Mouse (Mus musculus): ENCODE measurements around the gene Gprc5d. TPM values are rescaled to one million over a fixed set of nuclear protein-coding genes. Genes with fewer than 3 reads are reported as not detected.

Gprc5d gene
- polyA plus RNA-seq, 1 experiment from 2014 or later: 0.25 TPM

GRCm38 (mm10) chr6:135074405-135074947, 43.6 kb downstream of the Gprc5d start:
- H3K4me3 ChIP-seq (ENCODE audit: low read depth, low read length): no peak overlapping the region
- H3K27ac ChIP-seq (ENCODE audit: low read depth, low read length): no peak overlapping the region
- no peaks in the 10 kb centered on the region for H3K36me3 ChIP-seq (ENCODE audit: control insufficient read depth, insufficient read depth, low read length)
- ATAC-seq (replicated peaks; ENCODE audit: low FRiP score): no peak
- H3K9ac ChIP-seq (ENCODE audit: low read depth, low read length): no peak overlapping the region
- no peaks in the 10 kb centered on the region for H3K27me3 ChIP-seq (replicated peaks; ENCODE audit: control insufficient read depth, insufficient read depth, low read length)
- H3K4me2 ChIP-seq: no peak overlapping the region
- H3K9me3 ChIP-seq (ENCODE audit: control insufficient read depth, low read length): no peaks in the 10 kb centered on the region
- 42% methylated on average over 6 of the region's 6 CpGs for WGBS
- no peaks in the 10 kb centered on the region for H3K4me1 ChIP-seq (replicated peaks; ENCODE audit: control insufficient read depth, insufficient read depth, low read length)
- DNase-seq (ENCODE audit: low spot score): no peak

DNA sequence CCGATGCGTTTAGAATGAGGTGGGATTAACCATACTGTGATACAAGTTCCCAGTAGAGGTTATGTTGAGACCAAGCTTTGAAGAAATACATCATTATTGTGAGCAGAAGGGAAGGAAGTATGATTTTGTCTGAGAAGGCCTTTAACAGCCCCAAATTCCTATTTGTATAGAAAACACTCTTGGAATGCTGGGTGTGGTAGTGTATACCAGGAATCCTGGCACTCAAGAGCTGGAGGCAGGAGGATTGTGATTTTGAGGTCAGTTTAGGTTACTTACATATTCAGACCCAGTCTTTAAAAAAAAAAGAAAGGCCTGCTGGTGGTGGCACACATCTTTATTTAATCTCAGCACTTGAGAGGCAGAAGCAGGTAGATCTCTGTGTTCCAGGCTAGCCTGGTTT, 47.7 kb downstream of the Gprc5d start:
- 83% methylated on average over 2 of the region's 2 CpGs for whole genome bisulfite sequencing
- Histone ChIP-seq H3K9ac (ENCODE audit: low read depth, low read length) (no peak overlapping the region), H3K27ac (ENCODE audit: low read depth, low read length) (no peak overlapping the region), H3K9me3 (ENCODE audit: control insufficient read depth, low read length) (no peaks in the 10 kb centered on the region), H3K27me3 (replicated peaks; ENCODE audit: control insufficient read depth, insufficient read depth, low read length) (0 out of 2 replicates have a peak, but pooled peaks cover 3% of the 10 kb centered on the region), H3K36me3 (ENCODE audit: control insufficient read depth, insufficient read depth, low read length) (no peaks in the 10 kb centered on the region), H3K4me3 (ENCODE audit: low read depth, low read length) (no peak overlapping the region), H3K4me1 (replicated peaks; ENCODE audit: control insufficient read depth, insufficient read depth, low read length) (peaks cover 7% of the 10 kb centered on the region; the same call in 1 of the 2 replicates), H3K4me2 (no peak overlapping the region)
- DNase-seq (ENCODE audit: low spot score) (no peak), ATAC-seq (replicated peaks; ENCODE audit: low FRiP score) (no peak)

- Histone ChIP-seq H3K4me2 (no peak overlapping the region), H3K4me1 (replicated peaks; ENCODE audit: control insufficient read depth, insufficient read depth, low read length) (peaks cover 12% of the 10 kb centered on the region), H3K27me3 (replicated peaks; ENCODE audit: control insufficient read depth, insufficient read depth, low read length) (peaks cover 5% of the 10 kb centered on the region; the same call in 1 of the 2 replicates), H3K9ac (ENCODE audit: low read depth, low read length) (no peak overlapping the region), H3K27ac (ENCODE audit: low read depth, low read length) (no peak overlapping the region), H3K36me3 (ENCODE audit: control insufficient read depth, insufficient read depth, low read length) (no peaks in the 10 kb centered on the region), H3K9me3 (ENCODE audit: control insufficient read depth, low read length) (no peaks in the 10 kb centered on the region), H3K4me3 (ENCODE audit: low read depth, low read length) (no peak overlapping the region)
- ATAC-seq (replicated peaks; ENCODE audit: low FRiP score): no peak
- WGBS: 69% methylated on average over 6 of the region's 6 CpGs
- DNase-seq (ENCODE audit: low spot score): no peak
Measured at GRCm38 (mm10) chr6:135069856-135070255, 48.2 kb downstream of the Gprc5d start.

DNA sequence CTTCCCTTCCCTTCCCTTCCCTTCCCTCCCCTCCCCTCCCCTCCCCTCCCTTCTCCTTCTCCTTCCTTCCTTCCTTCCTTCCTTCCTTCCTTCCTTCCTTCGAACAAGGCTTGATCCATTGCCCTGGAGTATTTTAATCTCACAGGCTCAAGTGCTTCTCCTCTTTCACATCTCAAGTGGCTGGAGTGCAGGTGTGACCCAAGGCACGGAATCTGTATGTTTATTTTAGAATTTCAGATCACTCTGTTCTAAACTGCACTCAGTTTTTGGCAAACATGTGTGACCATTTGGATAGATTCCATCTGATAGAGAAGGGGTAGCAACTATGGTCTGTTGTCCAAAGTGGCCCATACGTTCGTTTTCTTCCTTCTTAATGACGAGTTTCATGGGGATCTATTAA, 49.9 kb downstream of the Gprc5d start:
- Histone ChIP-seq H3K4me3 (ENCODE audit: low read depth, low read length) (no peak overlapping the region), H3K36me3 (ENCODE audit: control insufficient read depth, insufficient read depth, low read length) (no peaks in the 10 kb centered on the region), H3K9me3 (ENCODE audit: control insufficient read depth, low read length) (no peaks in the 10 kb centered on the region), H3K4me2 (no peak overlapping the region), H3K27me3 (replicated peaks; ENCODE audit: control insufficient read depth, insufficient read depth, low read length) (peaks cover 6% of the 10 kb centered on the region; the same call in 1 of the 2 replicates), H3K27ac (ENCODE audit: low read depth, low read length) (no peak overlapping the region), H3K9ac (ENCODE audit: low read depth, low read length) (no peak overlapping the region), H3K4me1 (replicated peaks; ENCODE audit: control insufficient read depth, insufficient read depth, low read length) (peaks cover 13% of the 10 kb centered on the region)
- WGBS: 90% methylated on average over 4 of the region's 5 CpGs
- no peak for DNase-seq (ENCODE audit: low spot score)
- ATAC-seq (replicated peaks; ENCODE audit: low FRiP score): no peak

GRCm38 (mm10) chr6:135066795-135067445, 51.2 kb downstream of the Gprc5d start:
- H3K27ac ChIP-seq (ENCODE audit: low read depth, low read length): no peak overlapping the region
- H3K4me2 ChIP-seq: no peak overlapping the region
- 66% methylated on average over 6 of the region's 6 CpGs for WGBS
- no peak for DNase-seq (ENCODE audit: low spot score)
- peaks cover 13% of the 10 kb centered on the region for H3K4me1 ChIP-seq (replicated peaks; ENCODE audit: control insufficient read depth, insufficient read depth, low read length)
- H3K4me3 ChIP-seq (ENCODE audit: low read depth, low read length): no peak overlapping the region
- peaks cover 6% of the 10 kb centered on the region; the same call in 1 of the 2 replicates for H3K27me3 ChIP-seq (replicated peaks; ENCODE audit: control insufficient read depth, insufficient read depth, low read length)
- H3K36me3 ChIP-seq (ENCODE audit: control insufficient read depth, insufficient read depth, low read length): no peaks in the 10 kb centered on the region
- no peaks in the 10 kb centered on the region for H3K9me3 ChIP-seq (ENCODE audit: control insufficient read depth, low read length)
- ATAC-seq (replicated peaks; ENCODE audit: low FRiP score): no peak
- no peak overlapping the region for H3K9ac ChIP-seq (ENCODE audit: low read depth, low read length)

GRCm38 (mm10) chr6:135065236-135065957, 52.7 kb downstream of the Gprc5d start, which contains the start of gene Gprc5a:
TSS of gene Gprc5a (plus strand) at chr6:135065651.
- peak within 1 kb of the TSS; percentile 44 for H3K9ac ChIP-seq (ENCODE audit: low read depth, low read length)
- peak; percentile 85 for ATAC-seq (replicated peaks; ENCODE audit: low FRiP score)
- H3K27ac ChIP-seq (ENCODE audit: low read depth, low read length): no peak within 1 kb of the TSS
- H3K4me2 ChIP-seq: peak within 1 kb of the TSS; percentile 81
- WGBS: 1% methylated on average over 44 of the region's 44 CpGs
- peaks cover 13% of the 10 kb centered on the region for H3K4me1 ChIP-seq (replicated peaks; ENCODE audit: control insufficient read depth, insufficient read depth, low read length)
- no peaks in the 10 kb centered on the region for H3K36me3 ChIP-seq (ENCODE audit: control insufficient read depth, insufficient read depth, low read length)
- H3K27me3 ChIP-seq (replicated peaks; ENCODE audit: control insufficient read depth, insufficient read depth, low read length): peaks cover 6% of the 10 kb centered on the region; the same call in 1 of the 2 replicates
- H3K9me3 ChIP-seq (ENCODE audit: control insufficient read depth, low read length): no peaks in the 10 kb centered on the region
- DNase-seq (ENCODE audit: low spot score): peak; percentile 62
- H3K4me3 ChIP-seq (ENCODE audit: low read depth, low read length): peak within 1 kb of the TSS; percentile 47

DNA sequence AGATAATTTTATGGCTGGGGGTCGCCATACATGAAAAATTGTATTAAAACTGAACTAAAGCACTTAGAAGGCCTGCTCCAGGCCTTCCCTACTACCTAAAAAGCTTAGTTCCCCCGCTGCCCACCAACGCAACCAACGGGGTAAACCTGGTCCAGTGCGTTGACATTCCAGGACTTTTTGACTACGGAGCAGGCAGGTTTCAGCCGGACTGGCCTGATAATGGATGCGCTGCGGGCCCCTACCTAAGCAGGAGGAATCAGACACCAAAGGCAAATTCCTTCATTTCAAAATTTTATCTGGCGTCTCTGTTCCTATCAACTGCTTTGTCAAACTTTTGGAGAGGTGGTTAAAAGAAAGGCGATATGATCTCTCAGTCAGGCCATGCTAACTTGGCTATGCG, 53.5 kb downstream of the Gprc5d start:
- H3K4me2 ChIP-seq: peak overlapping the region; percentile 81
- DNase-seq (ENCODE audit: low spot score): no peak
- 70% methylated on average over 12 of the region's 12 CpGs for WGBS
- H3K9me3 ChIP-seq (ENCODE audit: control insufficient read depth, low read length): no peaks in the 10 kb centered on the region
- H3K4me3 ChIP-seq (ENCODE audit: low read depth, low read length): no peak overlapping the region
- H3K9ac ChIP-seq (ENCODE audit: low read depth, low read length): no peak overlapping the region; the same call in 1 of the 2 replicates
- H3K4me1 ChIP-seq (replicated peaks; ENCODE audit: control insufficient read depth, insufficient read depth, low read length): peaks cover 13% of the 10 kb centered on the region
- no peak overlapping the region for H3K27ac ChIP-seq (ENCODE audit: low read depth, low read length)
- H3K36me3 ChIP-seq (ENCODE audit: control insufficient read depth, insufficient read depth, low read length): no peaks in the 10 kb centered on the region
- ATAC-seq (replicated peaks; ENCODE audit: low FRiP score): no peak
- peaks cover 6% of the 10 kb centered on the region; the same call in 1 of the 2 replicates for H3K27me3 ChIP-seq (replicated peaks; ENCODE audit: control insufficient read depth, insufficient read depth, low read length)

- no peaks in the 10 kb centered on the region for H3K36me3 ChIP-seq (ENCODE audit: control insufficient read depth, insufficient read depth, low read length)
- H3K27me3 ChIP-seq (replicated peaks; ENCODE audit: control insufficient read depth, insufficient read depth, low read length): peaks cover 3% of the 10 kb centered on the region; the same call in 1 of the 2 replicates
- ATAC-seq (replicated peaks; ENCODE audit: low FRiP score): no peak
- H3K9ac ChIP-seq (ENCODE audit: low read depth, low read length): no peak overlapping the region
- no peak for DNase-seq (ENCODE audit: low spot score)
- H3K4me1 ChIP-seq (replicated peaks; ENCODE audit: control insufficient read depth, insufficient read depth, low read length): peaks cover 8% of the 10 kb centered on the region
- H3K27ac ChIP-seq (ENCODE audit: low read depth, low read length): no peak overlapping the region
- no peaks in the 10 kb centered on the region for H3K9me3 ChIP-seq (ENCODE audit: control insufficient read depth, low read length)
- no peak overlapping the region for H3K4me3 ChIP-seq (ENCODE audit: low read depth, low read length)
- H3K4me2 ChIP-seq: no peak overlapping the region
- 93% methylated on average over 4 of the region's 4 CpGs for WGBS
Measured at GRCm38 (mm10) chr6:135060728-135061127, 57.4 kb downstream of the Gprc5d start.
